Mouse (Mus musculus): ENCODE measurements around the gene Sdk2. TPM values are rescaled to one million over a fixed set of nuclear protein-coding genes. Genes with fewer than 3 reads are reported as not detected.

Sdk2 gene
- polyA plus RNA-seq, 1 experiment from 2014 or later: 4.3 TPM

GRCm38 (mm10) chr11:113733631-113734364, 333.0 kb downstream of the Sdk2 start:
- Histone ChIP-seq H3K36me3 (ENCODE audit: control insufficient read depth, insufficient read depth, low read length) (peaks cover 8% of the 10 kb centered on the region), H3K27ac (ENCODE audit: low read length) (peak overlapping the region; percentile 81), H3K4me1 (ENCODE audit: control insufficient read depth, insufficient read depth, low read length) (peaks cover 51% of the 10 kb centered on the region), H3K4me2 (replicated peaks; ENCODE audit: low read depth, low read length) (0 out of 2 replicates have a peak overlapping the region, but pooled peaks have one; percentile 3), H3K9ac (replicated peaks; ENCODE audit: low read depth, low read length) (no peak overlapping the region), H3K4me3 (ENCODE audit: low read depth, low read length) (no peak overlapping the region), H3K9me3 (ENCODE audit: control insufficient read depth, low read depth, low read length) (no peaks in the 10 kb centered on the region), H3K27me3 (ENCODE audit: control insufficient read depth, insufficient read depth, low read length) (no peaks in the 10 kb centered on the region)
- WGBS: 36% methylated on average over 6 of the region's 6 CpGs
- ATAC-seq (ENCODE audit: insufficient number of reproducible peaks, insufficient read depth, low FRiP score, low read depth): peak; percentile 83

GRCm38 (mm10) chr11:113731945-113732612, 334.8 kb downstream of the Sdk2 start:
- 92% methylated on average over 10 of the region's 10 CpGs for WGBS
- H3K4me2 ChIP-seq (replicated peaks; ENCODE audit: low read depth, low read length): no peak overlapping the region
- no peak overlapping the region for H3K4me3 ChIP-seq (ENCODE audit: low read depth, low read length)
- H3K27me3 ChIP-seq (ENCODE audit: control insufficient read depth, insufficient read depth, low read length): no peaks in the 10 kb centered on the region
- no peak overlapping the region for H3K27ac ChIP-seq (ENCODE audit: low read length)
- peaks cover 25% of the 10 kb centered on the region for H3K36me3 ChIP-seq (ENCODE audit: control insufficient read depth, insufficient read depth, low read length)
- H3K9ac ChIP-seq (replicated peaks; ENCODE audit: low read depth, low read length): no peak overlapping the region
- no peak for ATAC-seq (ENCODE audit: insufficient number of reproducible peaks, insufficient read depth, low FRiP score, low read depth)
- peaks cover 36% of the 10 kb centered on the region for H3K4me1 ChIP-seq (ENCODE audit: control insufficient read depth, insufficient read depth, low read length)
- H3K9me3 ChIP-seq (ENCODE audit: control insufficient read depth, low read depth, low read length): no peaks in the 10 kb centered on the region

GRCm38 (mm10) chr11:113730879-113731278, 336.0 kb downstream of the Sdk2 start:
- no peaks in the 10 kb centered on the region for H3K27me3 ChIP-seq (ENCODE audit: control insufficient read depth, insufficient read depth, low read length)
- H3K9me3 ChIP-seq (ENCODE audit: control insufficient read depth, low read depth, low read length): no peaks in the 10 kb centered on the region
- H3K4me1 ChIP-seq (ENCODE audit: control insufficient read depth, insufficient read depth, low read length): peaks cover 29% of the 10 kb centered on the region
- H3K4me2 ChIP-seq (replicated peaks; ENCODE audit: low read depth, low read length): no peak overlapping the region
- no peak overlapping the region for H3K4me3 ChIP-seq (ENCODE audit: low read depth, low read length)
- no peak overlapping the region for H3K9ac ChIP-seq (replicated peaks; ENCODE audit: low read depth, low read length)
- ATAC-seq (ENCODE audit: insufficient number of reproducible peaks, insufficient read depth, low FRiP score, low read depth): no peak
- H3K27ac ChIP-seq (ENCODE audit: low read length): no peak overlapping the region
- peaks cover 37% of the 10 kb centered on the region for H3K36me3 ChIP-seq (ENCODE audit: control insufficient read depth, insufficient read depth, low read length)
- WGBS: 54% methylated on average over 3 of the region's 3 CpGs

- Histone ChIP-seq H3K4me2 (replicated peaks; ENCODE audit: low read depth, low read length) (no peak overlapping the region), H3K4me3 (ENCODE audit: low read depth, low read length) (no peak overlapping the region), H3K27me3 (ENCODE audit: control insufficient read depth, insufficient read depth, low read length) (no peaks in the 10 kb centered on the region), H3K36me3 (ENCODE audit: control insufficient read depth, insufficient read depth, low read length) (peaks cover 45% of the 10 kb centered on the region), H3K9me3 (ENCODE audit: control insufficient read depth, low read depth, low read length) (no peaks in the 10 kb centered on the region), H3K9ac (replicated peaks; ENCODE audit: low read depth, low read length) (no peak overlapping the region), H3K4me1 (ENCODE audit: control insufficient read depth, insufficient read depth, low read length) (peaks cover 24% of the 10 kb centered on the region), H3K27ac (ENCODE audit: low read length) (no peak overlapping the region)
- 60% methylated on average over 8 of the region's 8 CpGs for WGBS
- no peak for ATAC-seq (ENCODE audit: insufficient number of reproducible peaks, insufficient read depth, low FRiP score, low read depth)
Observed at GRCm38 (mm10) chr11:113729917-113730316, 336.9 kb downstream of the Sdk2 start.

GRCm38 (mm10) chr11:113729239-113729638, 337.6 kb downstream of the Sdk2 start:
- Histone ChIP-seq H3K4me1 (ENCODE audit: control insufficient read depth, insufficient read depth, low read length) (peaks cover 19% of the 10 kb centered on the region), H3K9ac (replicated peaks; ENCODE audit: low read depth, low read length) (no peak overlapping the region), H3K9me3 (ENCODE audit: control insufficient read depth, low read depth, low read length) (no peaks in the 10 kb centered on the region), H3K4me2 (replicated peaks; ENCODE audit: low read depth, low read length) (no peak overlapping the region), H3K4me3 (ENCODE audit: low read depth, low read length) (no peak overlapping the region), H3K27ac (ENCODE audit: low read length) (no peak overlapping the region), H3K36me3 (ENCODE audit: control insufficient read depth, insufficient read depth, low read length) (peaks cover 46% of the 10 kb centered on the region), H3K27me3 (ENCODE audit: control insufficient read depth, insufficient read depth, low read length) (no peaks in the 10 kb centered on the region)
- 90% methylated on average over 21 of the region's 21 CpGs for WGBS
- no peak for ATAC-seq (ENCODE audit: insufficient number of reproducible peaks, insufficient read depth, low FRiP score, low read depth)

GRCm38 (mm10) chr11:113727992-113728391, 338.9 kb downstream of the Sdk2 start:
- no peak overlapping the region for H3K4me2 ChIP-seq (replicated peaks; ENCODE audit: low read depth, low read length)
- 0 out of 2 replicates have a peak, but pooled peaks cover 7% of the 10 kb centered on the region for H3K4me1 ChIP-seq (ENCODE audit: control insufficient read depth, insufficient read depth, low read length)
- H3K9me3 ChIP-seq (ENCODE audit: control insufficient read depth, low read depth, low read length): no peaks in the 10 kb centered on the region
- no peak overlapping the region for H3K27ac ChIP-seq (ENCODE audit: low read length)
- H3K9ac ChIP-seq (replicated peaks; ENCODE audit: low read depth, low read length): no peak overlapping the region
- no peaks in the 10 kb centered on the region for H3K27me3 ChIP-seq (ENCODE audit: control insufficient read depth, insufficient read depth, low read length)
- H3K36me3 ChIP-seq (ENCODE audit: control insufficient read depth, insufficient read depth, low read length): peaks cover 46% of the 10 kb centered on the region
- WGBS: 68% methylated on average over 6 of the region's 6 CpGs
- no peak for ATAC-seq (ENCODE audit: insufficient number of reproducible peaks, insufficient read depth, low FRiP score, low read depth)
- no peak overlapping the region for H3K4me3 ChIP-seq (ENCODE audit: low read depth, low read length)

GRCm38 (mm10) chr11:113726994-113727888, 339.6 kb downstream of the Sdk2 start:
- Histone ChIP-seq H3K36me3 (ENCODE audit: control insufficient read depth, insufficient read depth, low read length) (peaks cover 46% of the 10 kb centered on the region), H3K9ac (replicated peaks; ENCODE audit: low read depth, low read length) (no peak overlapping the region)

More at GRCm38 (mm10) chr11:113726994-113727888, 339.6 kb downstream of the Sdk2 start:
- no peak for ATAC-seq (ENCODE audit: insufficient number of reproducible peaks, insufficient read depth, low FRiP score, low read depth)
- Histone ChIP-seq H3K4me2 (replicated peaks; ENCODE audit: low read depth, low read length) (no peak overlapping the region), H3K9me3 (ENCODE audit: control insufficient read depth, low read depth, low read length) (no peaks in the 10 kb centered on the region), H3K4me1 (ENCODE audit: control insufficient read depth, insufficient read depth, low read length) (0 out of 2 replicates have a peak, but pooled peaks cover 7% of the 10 kb centered on the region), H3K27me3 (ENCODE audit: control insufficient read depth, insufficient read depth, low read length) (no peaks in the 10 kb centered on the region), H3K27ac (ENCODE audit: low read length) (no peak overlapping the region), H3K4me3 (ENCODE audit: low read depth, low read length) (no peak overlapping the region)
- 83% methylated on average over 14 of the region's 14 CpGs for WGBS
